Mouse (Mus musculus) embryonic fibroblast, embryonic 13.5 days (primary cell): ENCODE measurements around the gene Grb7.

Experiments
- CTCF ChIP-seq: IDR thresholded peaks from 2 replicates; pipeline ENCODE4 v1.5.1; 2011; ENCODE audit warnings: mild to moderate bottlenecking, control low read depth, low read length, moderate library complexity, borderline replicate concordance; ENCODE audit not compliant: insufficient read depth
- POLR2A ChIP-seq: IDR thresholded peaks from 2 replicates; pipeline ENCODE4 v1.6.1; 2011; ENCODE audit warnings: low read depth, mild to moderate bottlenecking, control low read depth, low read length, moderate library complexity

DNA sequence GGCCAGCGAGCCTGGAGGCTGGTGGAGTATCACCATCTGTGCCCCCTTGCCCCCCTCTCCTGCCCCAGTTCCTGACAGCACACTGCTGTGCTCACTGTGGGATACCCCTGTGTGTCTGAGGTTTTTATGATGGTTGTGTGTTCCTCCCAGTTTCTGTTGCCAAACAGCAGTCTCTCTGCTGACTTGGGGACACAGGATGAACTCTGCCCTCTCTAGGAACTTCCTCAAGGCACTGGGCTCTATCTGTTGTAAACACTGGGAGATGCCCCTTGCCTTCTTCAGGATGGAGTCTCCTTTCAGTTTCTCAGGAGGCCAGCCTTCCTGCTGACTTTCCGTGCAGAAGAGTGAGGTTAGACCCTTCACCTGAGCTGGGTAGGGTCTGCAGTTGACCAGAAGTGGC, 32.0 kb upstream of the Grb7 start:
- TF ChIP-seq POLR2A (no peak), CTCF (no peak)
